Mouse (Mus musculus) cerebellum, adult 9-11 months (tissue): ENCODE results near the gene Cxcl9.
"Not testable (repeated sequence)": the region's sequence is repeated elsewhere in the genome, so short reads cannot be mapped to it uniquely, and the experiment has no call there.

Source experiments
- DNase-seq: peaks from one replicate; pipeline ENCODE4 v3.0.0; 2022

The Cxcl9 gene

GRCm38 (mm10) chr5:92327929-92328328 lies at the start of gene Cxcl9:
Cxcl9 (minus strand) TSS chr5:92328079.
- no peak for DNase-seq

DNA sequence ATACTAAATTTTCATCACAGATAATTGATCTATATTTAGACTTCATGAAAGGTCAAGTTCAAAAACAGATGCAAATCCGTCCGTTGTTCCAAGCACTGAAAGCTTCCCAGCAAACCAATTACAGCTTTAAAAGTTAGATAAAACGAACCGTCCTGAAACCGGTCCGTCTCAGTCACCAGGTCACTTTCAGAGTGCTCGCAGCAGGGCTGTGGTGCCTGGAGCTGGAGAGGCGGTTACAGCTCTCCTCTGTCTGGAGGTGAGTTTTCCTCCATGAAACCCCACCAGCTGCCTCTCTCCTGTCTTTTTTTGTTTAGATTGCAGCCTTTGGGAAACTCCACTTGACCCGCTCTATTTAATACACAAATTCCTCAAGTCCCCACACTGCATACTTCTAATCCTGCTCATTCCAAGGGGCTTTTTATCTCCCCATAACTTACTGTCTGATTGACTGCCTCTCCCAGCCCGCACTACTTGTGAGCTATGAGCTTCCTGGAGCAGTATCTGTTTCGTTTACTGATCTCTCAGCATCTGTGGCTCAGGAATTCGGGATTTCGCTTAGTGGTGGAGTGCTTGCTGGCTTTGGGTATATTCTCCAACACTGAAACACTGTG lies 49.0 kb upstream of the Cxcl9 start:
- no peak for DNase-seq

DNA sequence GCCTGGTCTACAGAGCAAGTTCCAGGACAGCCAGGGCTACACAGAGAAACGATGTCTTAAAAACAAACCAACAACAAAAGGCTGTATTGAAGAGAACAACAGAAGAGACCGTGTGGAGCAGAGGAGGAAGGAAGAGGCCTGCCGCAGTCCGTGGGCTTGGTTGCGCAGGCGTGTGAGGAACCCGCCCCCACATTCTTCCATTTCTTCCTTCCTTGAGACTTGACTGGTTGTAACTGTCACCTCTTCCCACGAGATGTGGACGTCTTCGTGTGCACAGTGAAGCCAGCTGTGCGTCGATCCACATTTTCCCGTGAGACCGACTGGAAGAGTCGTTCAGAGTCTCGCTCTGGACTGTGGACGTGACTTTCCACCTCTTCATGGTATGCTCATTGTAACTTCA lies 47.5 kb upstream of the Cxcl9 start:
- DNase-seq, result no peak

- DNase-seq, result peak; percentile 57
Observed at GRCm38 (mm10) chr5:92374721-92375142, 46.9 kb upstream of the Cxcl9 start.

GRCm38 (mm10) chr5:92372605-92373004 lies 44.7 kb upstream of the Cxcl9 start:
- no peak for DNase-seq

DNA sequence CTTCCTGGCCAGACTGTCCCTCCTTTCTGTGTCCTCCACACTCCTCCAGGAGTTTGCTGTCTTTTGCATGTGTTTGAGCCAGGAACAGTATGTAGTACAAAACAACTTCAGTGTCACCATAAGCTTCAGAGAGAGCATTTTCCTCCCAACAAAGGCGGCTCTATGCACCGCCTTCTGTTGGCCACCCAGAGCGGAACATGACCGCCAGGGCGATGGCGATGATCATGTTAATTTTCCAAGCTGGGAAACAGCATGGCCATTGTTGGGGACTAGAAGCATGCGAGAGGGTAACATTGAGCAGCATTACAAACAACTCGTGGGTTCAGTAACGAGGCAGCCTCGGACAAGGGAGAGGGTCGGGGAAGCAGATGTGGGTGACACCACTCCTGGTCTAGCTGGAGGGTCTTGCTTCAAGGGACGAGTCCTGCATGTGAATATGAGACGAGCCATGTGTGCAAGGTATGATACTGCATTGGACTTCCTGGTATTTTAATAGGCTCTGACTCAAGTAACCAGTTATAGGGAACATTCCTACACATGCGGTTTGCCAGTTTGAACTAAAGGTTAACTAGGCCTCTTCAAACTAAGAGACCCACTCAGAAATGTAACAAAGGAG lies 43.6 kb upstream of the Cxcl9 start:
- no peak for DNase-seq

- DNase-seq, result no peak
Observed at GRCm38 (mm10) chr5:92370891-92371290, 43.0 kb upstream of the Cxcl9 start.

- DNase-seq, result no peak
Observed at GRCm38 (mm10) chr5:92370392-92370791, 42.5 kb upstream of the Cxcl9 start.

GRCm38 (mm10) chr5:92369151-92369994 lies 41.5 kb upstream of the Cxcl9 start:
- peak; percentile 81 for DNase-seq

- DNase-seq, result peak; percentile 74
Observed at GRCm38 (mm10) chr5:92368392-92368791, 40.5 kb upstream of the Cxcl9 start.

DNA sequence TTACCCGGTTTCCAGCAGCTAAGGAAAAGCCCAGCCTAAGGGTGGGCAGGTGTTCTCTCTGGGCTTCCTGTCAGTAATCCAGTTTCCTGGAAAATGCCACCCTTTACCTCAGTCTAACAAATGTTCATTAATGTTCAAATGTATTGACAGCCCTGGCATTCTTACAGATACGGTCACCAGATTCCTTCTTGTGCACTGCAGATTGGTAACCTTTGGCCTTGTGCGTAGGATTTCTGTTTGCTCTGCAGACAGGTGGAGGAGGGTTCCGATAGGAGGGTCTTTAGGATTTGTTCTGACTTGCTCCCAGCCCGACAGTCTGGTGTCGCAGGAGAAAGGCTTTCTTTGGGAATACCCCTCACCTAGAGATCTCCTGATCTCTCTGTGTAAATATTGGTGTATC lies 38.7 kb upstream of the Cxcl9 start:
- no peak for DNase-seq

- DNase-seq, result peak; percentile 61
Observed at GRCm38 (mm10) chr5:92365146-92365705, 37.3 kb upstream of the Cxcl9 start.

DNA sequence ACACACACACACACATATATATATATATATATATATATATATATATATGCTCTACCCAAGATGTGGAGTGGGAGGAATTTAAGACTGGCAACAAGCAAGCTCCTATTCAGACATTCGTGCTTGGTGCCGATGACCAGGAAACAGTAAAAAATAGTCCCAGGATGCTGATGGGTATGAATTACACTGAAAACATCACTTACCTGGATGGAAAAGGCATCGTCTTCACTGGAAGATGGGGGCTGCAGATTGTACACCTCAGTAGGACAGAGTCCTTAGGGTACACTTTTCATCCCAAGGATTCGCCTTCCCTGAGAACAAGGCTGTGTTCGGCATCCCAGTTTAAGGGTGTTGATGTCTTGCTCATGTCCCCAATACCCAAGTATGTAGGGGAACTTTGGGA lies 36.1 kb upstream of the Cxcl9 start:
- no peak for DNase-seq

- DNase-seq, result no peak
Observed at GRCm38 (mm10) chr5:92363179-92363578, 35.3 kb upstream of the Cxcl9 start.

DNA sequence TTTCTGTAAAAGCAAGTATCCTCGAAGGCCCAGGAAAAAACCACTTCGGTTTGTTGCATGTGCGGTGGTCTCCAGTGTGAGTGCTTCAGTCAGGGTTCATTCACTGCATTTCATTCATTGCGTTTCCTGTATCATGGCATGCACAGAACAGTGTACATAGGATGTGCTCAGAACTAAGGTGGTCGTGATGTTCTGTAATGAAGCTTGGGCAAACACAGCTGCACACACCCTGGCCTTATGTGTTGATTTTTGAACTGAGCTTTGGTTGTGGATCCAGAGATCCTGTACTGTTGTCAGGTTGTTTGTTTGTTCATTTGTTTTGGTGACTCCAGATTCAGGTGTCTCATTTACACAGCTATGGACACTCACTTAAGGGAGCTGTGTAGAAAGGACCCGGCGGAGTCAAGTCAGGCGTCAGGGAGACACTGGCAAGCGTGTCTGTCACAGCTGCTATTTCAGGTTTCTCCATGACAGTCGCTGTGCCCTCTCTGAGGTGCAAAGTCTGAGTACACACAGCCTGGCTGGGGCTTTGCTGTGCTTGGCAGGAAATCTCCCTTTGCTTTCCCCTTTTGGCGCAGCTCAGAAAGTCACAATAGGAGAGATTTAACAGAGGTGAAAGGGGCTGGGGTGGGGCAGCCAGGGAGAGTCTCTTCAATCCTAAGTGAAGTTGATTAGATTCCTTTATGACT lies 31.0 kb upstream of the Cxcl9 start:
- no peak for DNase-seq

- DNase-seq, result no peak
Observed at GRCm38 (mm10) chr5:92358033-92358432, 30.2 kb upstream of the Cxcl9 start.

- no peak for DNase-seq
Observed at GRCm38 (mm10) chr5:92353517-92353916, 25.6 kb upstream of the Cxcl9 start.

- DNase-seq, result not testable (repeated sequence)
Observed at GRCm38 (mm10) chr5:92352716-92353115, 24.8 kb upstream of the Cxcl9 start.

- no peak for DNase-seq
Observed at GRCm38 (mm10) chr5:92349731-92350130, 21.9 kb upstream of the Cxcl9 start.

GRCm38 (mm10) chr5:92348794-92349413 lies 21.0 kb upstream of the Cxcl9 start, which contains the start of gene Cxcl10:
Cxcl10 (minus strand) TSS chr5:92348889.
- no peak for DNase-seq

- no peak for DNase-seq
Observed at GRCm38 (mm10) chr5:92345006-92345405, 17.1 kb upstream of the Cxcl9 start.

- no peak for DNase-seq
Observed at GRCm38 (mm10) chr5:92340606-92341005, 12.7 kb upstream of the Cxcl9 start.
